Mouse (Mus musculus) CH12.LX (cell line): ENCODE results near the gene Olfr1512.

Source experiments
- BHLHE40 ChIP-seq: IDR thresholded peaks from 2 replicates; pipeline ENCODE4 v1.6.1; 2011; ENCODE audit warnings: mild to moderate bottlenecking, low read depth, low read length, improper control_type of control experiment
- CHD2 ChIP-seq: IDR thresholded peaks from 2 replicates; pipeline ENCODE4 v1.6.1; 2011; ENCODE audit warnings: low read length, improper control_type of control experiment
- CTCF ChIP-seq, 2 experiments: IDR thresholded peaks in 1 of 2; conservative IDR thresholded peaks in 1 of 2; 2 replicates each; pipeline ENCODE4 v1.5.1; 2011 to 2012; ENCODE audit warnings: low read depth in 2 of 2, low read length in 2 of 2, improper control_type of control experiment in 1 of 2, inconsistent platforms in 1 of 2, mild to moderate bottlenecking in 1 of 2, moderate library complexity in 1 of 2
- ELF1 ChIP-seq: IDR thresholded peaks from 2 replicates; pipeline ENCODE4 v1.6.1; 2014; ENCODE audit warnings: low read depth, mild to moderate bottlenecking, inconsistent platforms, low read length, improper control_type of control experiment
- EP300 ChIP-seq: IDR thresholded peaks from 2 replicates; pipeline ENCODE4 v1.6.1; 2011; ENCODE audit warnings: low read length, improper control_type of control experiment
- GABPA ChIP-seq: IDR thresholded peaks from 2 replicates; pipeline ENCODE4 v1.6.1; 2012; ENCODE audit warnings: low read depth, low read length, improper control_type of control experiment, inconsistent platforms; ENCODE audit not compliant: insufficient replicate concordance
- HCFC1 ChIP-seq: IDR thresholded peaks from 2 replicates; pipeline ENCODE4 v1.6.1; 2012; ENCODE audit warnings: low read depth, mild to moderate bottlenecking, inconsistent platforms, low read length, improper control_type of control experiment
- KAT2A ChIP-seq: IDR thresholded peaks from 2 replicates; pipeline ENCODE4 v1.6.1; 2012; ENCODE audit warnings: low read length, improper control_type of control experiment, inconsistent platforms; ENCODE audit not compliant: insufficient replicate concordance
- MAFK ChIP-seq: IDR thresholded peaks from 2 replicates; pipeline ENCODE4 v1.6.1; 2011; ENCODE audit warnings: low read length, improper control_type of control experiment; ENCODE audit not compliant: insufficient replicate concordance
- MAZ ChIP-seq: IDR thresholded peaks from 2 replicates; pipeline ENCODE4 v1.6.1; 2012; ENCODE audit warnings: low read depth, mild to moderate bottlenecking, inconsistent platforms, low read length, improper control_type of control experiment, moderate library complexity
- NRF1 ChIP-seq: IDR thresholded peaks from 2 replicates; pipeline ENCODE4 v1.6.1; 2014; ENCODE audit warnings: low read depth, mild to moderate bottlenecking, inconsistent platforms, low read length, improper control_type of control experiment, moderate library complexity
- POLR2A ChIP-seq: IDR thresholded peaks from 2 replicates; pipeline ENCODE4 v1.6.1; 2011; ENCODE audit warnings: low read depth, mild to moderate bottlenecking, improper control_type of control experiment, low read length
- SMC3 ChIP-seq: IDR thresholded peaks from 2 replicates; pipeline ENCODE4 v1.6.1; 2011; ENCODE audit warnings: low read depth, low read length, improper control_type of control experiment
- USF1 ChIP-seq: IDR thresholded peaks from 2 replicates; pipeline ENCODE4 v1.6.1; 2014; ENCODE audit warnings: low read depth, mild to moderate bottlenecking, inconsistent platforms, low read length, improper control_type of control experiment

DNA sequence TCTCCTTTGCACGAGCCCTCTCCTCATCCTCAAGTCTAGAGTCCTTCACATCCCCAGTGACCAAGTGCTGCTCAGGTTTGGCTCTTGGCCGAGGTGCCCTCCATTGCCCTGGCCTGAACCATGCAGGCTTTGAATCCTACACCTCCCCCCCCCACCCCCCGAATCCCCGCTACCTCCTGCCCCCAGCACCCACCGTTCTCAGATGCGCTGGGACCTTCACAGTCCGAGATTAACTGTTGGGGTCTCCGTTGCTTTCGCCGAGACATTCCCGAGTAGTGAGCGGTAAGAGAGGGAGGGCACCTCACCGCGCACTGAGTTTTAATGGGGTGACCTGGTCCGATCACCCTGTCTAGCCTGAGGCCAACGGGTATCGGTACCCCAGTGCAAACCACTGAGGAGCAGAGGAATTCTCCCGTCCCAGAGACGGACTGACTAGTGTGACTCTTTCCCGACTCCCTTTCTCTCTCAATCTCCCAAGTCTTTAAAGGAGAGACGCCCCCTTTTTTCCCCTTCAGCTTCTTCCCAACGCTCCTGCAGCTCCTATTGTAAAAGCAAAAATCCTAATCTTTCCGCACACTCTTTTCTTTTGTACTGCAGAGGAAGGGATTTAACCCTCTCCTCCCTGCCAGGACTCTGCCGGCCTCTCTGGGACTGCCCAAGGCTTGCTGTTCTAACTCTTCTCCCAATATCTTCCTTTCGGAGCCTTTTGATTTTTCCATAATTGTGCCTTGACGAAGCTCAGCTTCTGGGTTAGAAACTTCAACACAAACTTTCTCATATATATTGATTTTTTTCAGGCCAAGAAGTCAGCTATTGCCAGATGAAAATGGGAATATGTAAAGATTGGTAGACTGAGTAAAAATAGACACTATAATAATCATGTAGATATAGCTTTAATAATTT lies 50.8 kb downstream of the Olfr1512 start, which contains the start of gene Sall2:
- TF ChIP-seq HCFC1 (no peak), USF1 (no peak), GABPA (no peak), EP300 (no peak), NRF1 (no peak), MAFK (no peak), MAZ (no peak), SMC3 (no peak), ELF1 (no peak), BHLHE40 (no peak), POLR2A (no peak), KAT2A (no peak), CTCF (conservative IDR thresholded peaks at IDR 0.05 in 1 of 2, IDR thresholded peaks at IDR 0.05 in 1 of 2; ENCODE audit: low read depth in 2 of 2, low read length in 2 of 2) (no peak), CHD2 (no peak)
